Mouse (Mus musculus) neural tube, postnatal 0 days (tissue): ENCODE results near the gene Sgpp2. TPM values are rescaled to one million over a fixed set of nuclear protein-coding genes. Genes with fewer than 3 reads are reported as not detected.

Source experiments
- polyA plus RNA-seq: library from polyadenylated mRNA; unstranded; fragments of >200 nt; fragmentation: Nextera tagmentation; extraction: Ambion mirVana; gene quantifications from 2 replicates; pipeline ENCODE4 v1.2.1, GENCODE M21; 2015

Sgpp2 gene
- polyA plus RNA-seq = 2.1 and 2.7 TPM in 2 replicates

DNA sequence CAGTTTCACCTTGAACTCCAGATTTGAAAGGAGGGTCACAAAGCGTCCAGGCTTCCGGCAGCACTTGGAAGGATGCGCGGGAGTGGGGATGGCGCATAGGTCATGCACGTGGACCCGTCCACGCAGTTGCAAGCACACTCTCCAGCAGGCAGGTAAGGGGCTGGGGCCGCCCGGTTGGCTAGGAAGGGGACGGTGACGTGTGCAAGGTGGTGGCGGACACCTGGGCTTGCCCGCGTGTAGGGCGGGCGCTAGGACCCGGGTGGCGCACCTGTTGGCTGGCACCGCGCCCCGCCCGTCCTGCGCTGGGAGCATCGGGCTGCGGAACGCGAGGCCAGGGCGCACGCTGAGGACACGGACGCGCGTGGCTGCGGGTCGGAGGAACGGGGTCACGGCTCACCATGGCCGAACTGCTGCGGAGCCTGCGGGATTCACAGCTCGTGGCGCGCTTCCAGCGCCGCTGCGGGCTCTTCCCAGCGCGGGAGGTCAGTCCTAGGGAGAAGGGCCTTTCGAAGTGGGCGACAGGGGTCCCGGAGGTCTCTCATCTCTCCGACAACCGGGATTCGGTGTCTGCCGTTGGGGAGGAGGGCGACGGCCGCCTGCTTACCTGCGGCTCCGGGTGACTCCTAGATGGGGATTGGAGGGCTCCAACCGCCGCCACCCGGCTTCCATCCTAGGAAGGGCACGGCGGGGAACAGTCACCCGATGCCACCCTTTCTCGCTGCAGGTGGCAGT, at the start of gene Sgpp2:
Sgpp2 (plus strand) TSS at position 325 of the 732 bp plus-strand sequence.

Other genes starting within 250 kb of the Sgpp2 start
- gene Pax3, start 113.2 kb upstream of the Sgpp2 start, polyA plus RNA-seq = 2.5 and 2.8 TPM in 2 replicates
- 122 and 130 TPM in 2 replicates for gene Farsb, start 178.6 kb downstream of the Sgpp2 start, polyA plus RNA-seq
- 0.88 and 3.0 TPM in 2 replicates for gene Mogat1, start 200.6 kb downstream of the Sgpp2 start, polyA plus RNA-seq
- gene BC035947, start 201.8 kb downstream of the Sgpp2 start, polyA plus RNA-seq = 0.77 and 1.3 TPM in 2 replicates